Mouse (Mus musculus) layer of hippocampus, postnatal 25 days (tissue): ENCODE results near the gene Nprl2. TPM values are rescaled to one million over a fixed set of nuclear protein-coding genes. Genes with fewer than 3 reads are reported as not detected.

Experiments
- DNase-seq, 2 experiments: peaks; one replicate each; pipeline ENCODE4 v3.0.0; 2022; ENCODE audit warnings: mixed read lengths in 2 of 2, low spot score in 1 of 2; ENCODE audit errors: extremely low spot score in 1 of 2
- total RNA-seq, 2 experiments: library from RNA; stranded (reverse); gene quantifications; 2 replicates each; pipeline ENCODE4 v1.2.3; 2021

Nprl2 gene
- total RNA-seq, 2 experiments from 2014 or later: 42.4 to 44.9 TPM

- peak; percentile 72 to 86 for DNase-seq
Measured at GRCm38 (mm10) chr9:107533791-107534407, 8.1 kb upstream of the Nprl2 start, which contains the start of gene Tmem115. Gene Tmem115, plus strand, starts transcription at chr9:107533945.

GRCm38 (mm10) chr9:107534408-107535202 is 7.4 kb upstream of the Nprl2 start:
- DNase-seq: no peak

- no peak for DNase-seq
Measured at GRCm38 (mm10) chr9:107538231-107538630, 3.8 kb upstream of the Nprl2 start.

GRCm38 (mm10) chr9:107538711-107539110 is 3.3 kb upstream of the Nprl2 start:
- DNase-seq: no peak

GRCm38 (mm10) chr9:107539940-107540339 is 2.1 kb upstream of the Nprl2 start:
- no peak for DNase-seq

GRCm38 (mm10) chr9:107540420-107540819 is 1.6 kb upstream of the Nprl2 start:
- no peak for DNase-seq

GRCm38 (mm10) chr9:107541005-107541404 is 1.0 kb upstream of the Nprl2 start:
- DNase-seq: no peak

- DNase-seq: no peak
Measured at GRCm38 (mm10) chr9:107542352-107542686, 293 bp downstream of the Nprl2 start.

GRCm38 (mm10) chr9:107542721-107543120 is 695 bp downstream of the Nprl2 start:
- no peak for DNase-seq

GRCm38 (mm10) chr9:107543299-107543698 is 1.3 kb downstream of the Nprl2 start:
- no peak for DNase-seq

GRCm38 (mm10) chr9:107544196-107544700 is 2.2 kb downstream of the Nprl2 start:
- DNase-seq: no peak

- DNase-seq: no peak
Measured at GRCm38 (mm10) chr9:107544729-107545128, 2.7 kb downstream of the Nprl2 start.

GRCm38 (mm10) chr9:107545199-107545598 is 3.2 kb downstream of the Nprl2 start:
- DNase-seq: no peak

- peak; percentile 61 to 88 for DNase-seq
Measured at GRCm38 (mm10) chr9:107545602-107546001, 3.6 kb downstream of the Nprl2 start.

GRCm38 (mm10) chr9:107547026-107547425 is 5.0 kb downstream of the Nprl2 start, which contains the start of gene Zmynd10:
Gene Zmynd10, plus strand, starts transcription at chr9:107547298.
- DNase-seq: peak; percentile 63 to 76

- DNase-seq: no peak
Measured at GRCm38 (mm10) chr9:107547957-107548356, 5.9 kb downstream of the Nprl2 start.

- DNase-seq: no peak
Measured at GRCm38 (mm10) chr9:107548820-107549219, 6.8 kb downstream of the Nprl2 start.

GRCm38 (mm10) chr9:107549297-107550074 is 7.5 kb downstream of the Nprl2 start:
- DNase-seq: no peak

- DNase-seq: no peak
Measured at GRCm38 (mm10) chr9:107550491-107551116, 8.6 kb downstream of the Nprl2 start.

GRCm38 (mm10) chr9:107551117-107551889 is 9.3 kb downstream of the Nprl2 start, which contains the start of gene Rassf1:
Gene Rassf1, plus strand, starts transcription at chr9:107551555.
- DNase-seq: no peak
